Mouse (Mus musculus) spleen, adult 2 months (tissue): Measurements from ENCODE around the gene Pitpna. TPM values are rescaled to one million over a fixed set of nuclear protein-coding genes. Genes with fewer than 3 reads are reported as not detected.

Source experiments
- DNase-seq, 2 experiments: peaks; one replicate each; pipeline versions ENCODE4 v3.0.0 to v3.0.0-alpha.2; 2012 to 2021; ENCODE audit warnings: low spot score in 2 of 2, low read depth in 1 of 2
- H3K27ac ChIP-seq: fragments of 200-500 bp; 2 replicates; pipeline ENCODE4 v1.5.1; 2012; ENCODE audit warnings: low read length, inconsistent platforms; ENCODE audit not compliant: insufficient read depth
- H3K27me3 ChIP-seq: fragments of 200-500 bp; 2 replicates; pipeline ENCODE4 v1.6.1; 2012; ENCODE audit warnings: mild to moderate bottlenecking, moderate library complexity, low read length, inconsistent platforms; ENCODE audit not compliant: control insufficient read depth, insufficient read depth
- H3K36me3 ChIP-seq: fragments of 200-500 bp; 2 replicates; pipeline ENCODE4 v1.6.1; 2012; ENCODE audit warnings: mild to moderate bottlenecking, low read length, inconsistent platforms; ENCODE audit not compliant: control insufficient read depth, insufficient read depth
- H3K4me1 ChIP-seq: fragments of 200-500 bp; 2 replicates; pipeline ENCODE4 v1.6.1; 2011; ENCODE audit warnings: inconsistent platforms; ENCODE audit not compliant: control insufficient read depth, insufficient read depth, insufficient read length
- H3K4me3 ChIP-seq: fragments of 200-500 bp; 2 replicates; pipeline ENCODE4 v1.5.1; 2011; ENCODE audit warnings: mild to moderate bottlenecking, inconsistent platforms; ENCODE audit not compliant: insufficient read depth, insufficient read length; ENCODE audit errors: extremely low read depth
- CTCF ChIP-seq: fragments of 200-500 bp; IDR thresholded peaks from 2 replicates; pipeline ENCODE4 v1.5.1; 2011; ENCODE audit warnings: mild to moderate bottlenecking, inconsistent platforms; ENCODE audit not compliant: insufficient read depth, insufficient read length, insufficient replicate concordance; ENCODE audit errors: extremely low read depth
- POLR2A ChIP-seq: fragments of 200-500 bp; IDR thresholded peaks from 2 replicates; pipeline ENCODE4 v1.6.1; 2011; ENCODE audit warnings: low read depth, low read length, inconsistent platforms
- WGBS: fragments of 180-500 bp; shearing (Covaris S2); methylation state at CpG from one replicate; pipeline ENCODE4 v1.1.7; 2018; 5-methylcytosine and 5-hydroxymethylcytosine counted together
- polyA plus RNA-seq: library from polyadenylated mRNA; depleted of rRNA; stranded (reverse); fragments of >200 nt; gene quantifications from 2 replicates; pipeline ENCODE4 v1.2.3, GENCODE M21; 2012

Pitpna gene
- polyA plus RNA-seq, 1 experiment: 51.7 TPM

DNA sequence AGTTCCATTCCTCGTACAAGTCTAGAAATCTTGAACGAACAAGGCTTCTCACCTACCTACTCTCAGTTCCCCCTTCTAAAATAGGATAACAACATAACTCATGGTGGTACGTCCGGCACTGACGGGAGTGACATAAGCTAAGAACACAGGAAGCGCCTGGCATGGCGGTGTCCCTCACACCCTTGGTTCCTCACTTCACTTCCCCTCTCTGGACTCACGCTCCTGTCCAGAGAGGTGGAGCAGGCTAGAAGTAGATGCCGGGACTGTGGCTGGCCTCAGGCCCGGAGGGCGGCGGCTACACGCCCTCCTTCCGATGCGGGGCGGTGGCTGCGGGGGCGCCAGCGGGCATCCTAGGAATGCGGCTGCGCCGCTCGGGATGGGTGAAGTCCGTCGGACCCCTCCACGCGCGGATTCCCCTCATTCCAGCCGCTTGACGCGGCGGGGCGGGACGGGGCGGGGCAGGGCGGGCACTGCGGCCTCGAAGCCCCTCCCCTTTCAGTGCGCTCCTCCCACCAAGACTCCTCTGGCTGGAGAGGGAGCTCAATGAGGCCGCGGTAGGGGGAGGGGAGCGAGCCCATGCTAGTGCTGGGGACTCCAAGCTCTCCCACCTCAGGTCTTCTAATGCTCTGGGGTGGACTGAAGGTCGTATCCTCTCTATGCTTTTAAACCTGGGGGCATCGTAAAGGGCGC lies 66.0 kb downstream of the Pitpna start:
- Histone ChIP-seq H3K4me1 (peaks cover 30% of the 10 kb centered on the region), H3K36me3 (peaks cover 13% of the 10 kb centered on the region), H3K27me3 (no peaks in the 10 kb centered on the region), H3K27ac (peak overlapping the region; percentile 99), H3K4me3 (peak overlapping the region; percentile 95)
- peak; percentile 86 to 88 for DNase-seq
- TF ChIP-seq CTCF (no peak), POLR2A (peak; percentile 40)
- WGBS: under 1% methylated on average over 39 of the region's 45 CpGs

- 24% methylated on average over 25 of the region's 25 CpGs for WGBS
- peak; percentile 87 to 90 for DNase-seq
- peaks cover 22% of the 10 kb centered on the region for H3K4me1 ChIP-seq
Measured at GRCm38 (mm10) chr11:75654471-75655390, 66.8 kb downstream of the Pitpna start.

DNA sequence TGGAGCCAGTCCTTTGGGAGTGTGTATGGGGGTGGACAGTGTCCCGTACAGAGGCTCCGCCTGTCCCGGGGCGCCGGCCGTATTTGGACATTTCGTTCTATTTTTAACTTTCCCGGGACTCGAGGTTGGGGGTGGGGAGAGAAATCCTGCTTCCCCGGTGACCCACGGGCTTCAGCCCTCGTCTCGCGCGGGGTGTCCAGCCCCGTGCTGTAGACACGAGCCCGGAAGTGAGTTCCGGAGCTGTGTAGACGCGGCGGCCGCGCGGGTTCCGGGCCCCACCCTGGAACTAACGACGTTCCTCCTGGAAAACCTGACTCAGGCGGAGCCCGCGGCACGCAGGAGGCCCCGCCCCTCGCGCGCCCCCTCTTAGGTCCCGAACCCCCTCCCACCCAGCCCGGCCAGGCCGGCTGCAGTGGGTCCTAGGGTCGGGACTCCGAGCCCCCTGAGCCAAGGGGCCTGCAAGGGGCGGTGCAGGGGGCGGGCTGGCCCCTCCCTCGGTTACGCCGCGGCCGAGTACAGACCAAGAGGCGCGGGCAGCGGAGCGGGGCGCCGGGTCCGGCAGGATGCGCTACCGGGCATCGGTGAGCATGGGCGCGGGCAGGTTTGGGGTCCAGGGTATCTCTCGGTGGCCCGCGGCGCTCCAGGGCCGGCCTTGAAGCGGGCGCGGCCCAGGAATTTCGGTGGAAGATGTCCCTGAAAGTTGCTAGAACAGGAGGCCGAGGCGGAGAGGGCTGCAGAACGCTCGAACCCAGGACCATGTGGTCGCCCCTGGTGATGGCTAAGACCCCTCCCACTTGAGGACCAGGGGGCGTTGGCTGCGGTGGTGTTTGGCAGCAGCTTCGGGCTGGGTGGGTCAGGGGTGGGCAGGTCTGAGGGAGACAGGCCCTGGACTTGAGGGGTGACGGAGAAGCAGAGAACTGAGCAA lies 68.0 kb downstream of the Pitpna start:
- Histone ChIP-seq H3K27ac (peak overlapping the region; percentile 99), H3K27me3 (no peaks in the 10 kb centered on the region), H3K4me1 (peaks cover 14% of the 10 kb centered on the region; the same call in 1 of the 2 replicates), H3K4me3 (peak overlapping the region; percentile 92), H3K36me3 (peaks cover 28% of the 10 kb centered on the region)
- WGBS: 2% methylated on average over 71 of the region's 78 CpGs
- DNase-seq: peak in 1 of 2 experiments; percentile 82
- TF ChIP-seq POLR2A (peak; percentile 12; the same call in 1 of the 2 replicates), CTCF (no peak)

More at GRCm38 (mm10) chr11:75654471-75655390, 66.8 kb downstream of the Pitpna start:
- peaks cover 18% of the 10 kb centered on the region for H3K36me3 ChIP-seq
- no peak for TF ChIP-seq CTCF
- peak; percentile 19 for TF ChIP-seq POLR2A
- H3K4me3 ChIP-seq: peak overlapping the region; percentile 95
- H3K27ac ChIP-seq: peak overlapping the region; percentile 99
- H3K27me3 ChIP-seq: no peaks in the 10 kb centered on the region

GRCm38 (mm10) chr11:75656621-75657590 lies 69.0 kb downstream of the Pitpna start:
- H3K36me3 ChIP-seq: peaks cover 39% of the 10 kb centered on the region
- H3K4me1 ChIP-seq: peaks cover 14% of the 10 kb centered on the region; the same call in 1 of the 2 replicates

GRCm38 (mm10) chr11:75657841-75658240 lies 69.9 kb downstream of the Pitpna start:
- Histone ChIP-seq H3K4me3 (no peak overlapping the region), H3K36me3 (peaks cover 46% of the 10 kb centered on the region), H3K4me1 (peaks cover 14% of the 10 kb centered on the region; the same call in 1 of the 2 replicates), H3K27ac (no peak overlapping the region), H3K27me3 (no peaks in the 10 kb centered on the region)
- TF ChIP-seq CTCF (no peak), POLR2A (no peak)
- DNase-seq: no peak

More at GRCm38 (mm10) chr11:75656621-75657590, 69.0 kb downstream of the Pitpna start:
- DNase-seq: peak in 1 of 2 experiments; percentile 58
- peak overlapping the region; percentile 92 for H3K4me3 ChIP-seq
- peak overlapping the region; percentile 99 for H3K27ac ChIP-seq
- H3K27me3 ChIP-seq: no peaks in the 10 kb centered on the region
- no peak for TF ChIP-seq POLR2A
- TF ChIP-seq CTCF: no peak
- WGBS: 58% methylated on average over 20 of the region's 20 CpGs
